Mouse (Mus musculus): ENCODE measurements at regions not wholly inside any gene's neighbourhood (a gene's known extent, or its start where the extent isn't known, plus 50 kb on each side); places are given as distances from the start of the nearest gene placed in this dataset.

- no peak for TF ChIP-seq CTCF (IDR thresholded peaks at IDR 0.05; ENCODE audit: low read depth, low read length)
- no peak for TF ChIP-seq POLR2AphosphoS5 (IDR thresholded peaks at IDR 0.05; ENCODE audit: insufficient replicate concordance, low read depth, low read length)
- TF ChIP-seq TAL1 (conservative IDR thresholded peaks at IDR 0.05; ENCODE audit: low read depth, low read length) = no peak
Measured at GRCm38 (mm10) chr12:56240206-56240605, 105.5 kb downstream of the Mbip start.
